Mouse (Mus musculus) forebrain, embryonic 11.5 days (tissue): ENCODE data around the gene Babam2. TPM values are rescaled to one million over a fixed set of nuclear protein-coding genes. Genes with fewer than 3 reads are reported as not detected.

Experiments
- ATAC-seq: fragments of 200-750 bp; cut with Nextera tagmentation; replicated peaks from 2 replicates; pipeline ENCODE4 v1.8.0; 2017; ENCODE audit warnings: moderate TSS enrichment; ENCODE audit not compliant: low FRiP score
- DNase-seq: peaks from one replicate; pipeline ENCODE4 v3.0.0-alpha.2; 2017; ENCODE audit warnings: low spot score
- H3K27ac ChIP-seq: fragments of 300-500 bp; sonication (generic); 2 replicates; pipeline ENCODE4 v1.5.1; 2014; ENCODE audit warnings: low read depth, low read length
- H3K27me3 ChIP-seq: fragments of 300-500 bp; sonication (generic); 2 replicates; pipeline ENCODE4 v1.6.1; 2014; ENCODE audit warnings: mild to moderate bottlenecking, low read length, mixed read lengths; ENCODE audit not compliant: control insufficient read depth, insufficient read depth
- H3K36me3 ChIP-seq: fragments of 300-500 bp; sonication (generic); 2 replicates; pipeline ENCODE4 v1.6.1; 2014; ENCODE audit warnings: mild to moderate bottlenecking, low read length, moderate library complexity, mixed read lengths; ENCODE audit not compliant: control insufficient read depth, insufficient read depth
- H3K4me1 ChIP-seq: fragments of 300-500 bp; sonication (generic); replicated peaks from 2 replicates; pipeline ENCODE4 v1.6.1; 2014; ENCODE audit warnings: low read length, mixed read lengths; ENCODE audit not compliant: control insufficient read depth, insufficient read depth
- H3K4me2 ChIP-seq: fragments of 300-500 bp; sonication (generic); 2 replicates; pipeline ENCODE4 v1.6.1; 2014; ENCODE audit warnings: low read depth, mild to moderate bottlenecking, low read length, moderate library complexity, mixed read lengths; ENCODE audit not compliant: severe bottlenecking
- H3K4me3 ChIP-seq: fragments of 300-500 bp; sonication (generic); 2 replicates; pipeline ENCODE4 v1.5.1; 2014; ENCODE audit warnings: low read depth, low read length
- H3K9ac ChIP-seq: fragments of 300-500 bp; sonication (generic); 2 replicates; pipeline ENCODE4 v1.6.1; 2014; ENCODE audit warnings: low read length
- H3K9me3 ChIP-seq: fragments of 300-500 bp; sonication (generic); 2 replicates; pipeline ENCODE4 v1.6.1; 2016; ENCODE audit warnings: low read length, mixed read lengths; ENCODE audit not compliant: control insufficient read depth
- WGBS: fragments of 180-500 bp; shearing (Covaris S2); extraction: QIAGEN DNeasy Blood & Tissue Kit; methylation state at CpG from one replicate; pipeline ENCODE4 v1.1.7; 2014; 5-methylcytosine and 5-hydroxymethylcytosine counted together
- polyA plus RNA-seq: library from polyadenylated mRNA; unstranded; fragments of >200 nt; fragmentation: Nextera tagmentation; extraction: Ambion mirVana; gene quantifications from 2 replicates; pipeline ENCODE4 v1.2.1, GENCODE M21; 2014

Gene Babam2
- polyA plus RNA-seq, 1 experiment from 2014 or later, result 39.1 TPM

- Histone ChIP-seq H3K27me3 (no peaks in the 10 kb centered on the region), H3K27ac (no peak overlapping the region), H3K9me3 (no peaks in the 10 kb centered on the region), H3K36me3 (no peaks in the 10 kb centered on the region), H3K4me1 (no peaks in the 10 kb centered on the region), H3K4me3 (no peak overlapping the region), H3K9ac (no peak overlapping the region), H3K4me2 (no peak overlapping the region)
- DNase-seq, result no peak
- ATAC-seq, result no peak
- 92% methylated on average over 3 of the region's 3 CpGs for WGBS
Measured at GRCm38 (mm10) chr5:32029834-32030433, 332.4 kb downstream of the Babam2 start.

GRCm38 (mm10) chr5:32033185-32033584 lies 335.7 kb downstream of the Babam2 start:
- WGBS, result 72% methylated on average over 4 of the region's 4 CpGs
- Histone ChIP-seq H3K4me1 (no peaks in the 10 kb centered on the region), H3K27ac (no peak overlapping the region), H3K9me3 (no peaks in the 10 kb centered on the region), H3K4me3 (no peak overlapping the region), H3K9ac (no peak overlapping the region), H3K27me3 (no peaks in the 10 kb centered on the region), H3K36me3 (no peaks in the 10 kb centered on the region), H3K4me2 (no peak overlapping the region)
- ATAC-seq (no peak), DNase-seq (no peak)

GRCm38 (mm10) chr5:32033621-32034020 lies 336.1 kb downstream of the Babam2 start:
- Histone ChIP-seq H3K4me2 (no peak overlapping the region), H3K4me1 (no peaks in the 10 kb centered on the region), H3K27me3 (no peaks in the 10 kb centered on the region), H3K36me3 (no peaks in the 10 kb centered on the region), H3K9me3 (no peaks in the 10 kb centered on the region), H3K4me3 (no peak overlapping the region), H3K27ac (no peak overlapping the region), H3K9ac (no peak overlapping the region)
- DNase-seq (no peak), ATAC-seq (no peak)

- no peak for DNase-seq
- Histone ChIP-seq H3K4me2 (no peak overlapping the region), H3K27me3 (no peaks in the 10 kb centered on the region), H3K27ac (no peak overlapping the region), H3K9me3 (no peaks in the 10 kb centered on the region), H3K4me3 (no peak overlapping the region), H3K9ac (no peak overlapping the region), H3K4me1 (no peaks in the 10 kb centered on the region), H3K36me3 (no peaks in the 10 kb centered on the region)
- 88% methylated on average over 8 of the region's 8 CpGs for WGBS
- no peak for ATAC-seq
Measured at GRCm38 (mm10) chr5:32034475-32035054, 337.1 kb downstream of the Babam2 start.

DNA sequence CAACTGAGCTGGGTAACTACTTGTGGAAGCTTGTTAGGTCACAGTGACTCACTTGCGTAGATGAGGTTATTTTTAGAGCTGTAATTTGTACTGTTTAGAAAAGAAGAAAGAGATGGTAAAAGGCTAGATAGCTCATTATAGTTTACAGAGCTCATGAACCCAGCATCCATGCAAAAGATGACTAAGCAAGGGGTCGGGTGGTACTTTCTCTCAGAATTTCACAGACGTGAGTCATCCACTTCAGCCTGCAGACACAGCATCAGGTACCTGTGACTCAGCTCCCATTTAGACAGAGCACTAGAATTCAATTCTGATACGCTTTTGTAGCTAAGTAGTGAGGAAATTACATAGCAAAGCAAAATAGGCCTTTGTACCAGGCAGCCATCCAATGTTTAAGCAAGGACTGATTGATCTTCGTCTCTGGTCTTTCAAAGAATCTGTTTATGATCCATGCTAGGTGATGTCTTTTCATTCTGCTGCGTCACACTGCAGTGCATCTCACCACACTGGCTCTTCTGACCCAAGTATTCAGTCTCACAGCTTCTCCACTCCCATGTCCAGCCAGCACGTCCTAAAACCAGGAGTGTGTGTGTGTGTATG lies 338.3 kb downstream of the Babam2 start:
- WGBS, result 84% methylated on average over 7 of the region's 7 CpGs
- no peaks in the 10 kb centered on the region for H3K27me3 ChIP-seq
- H3K9me3 ChIP-seq, result no peaks in the 10 kb centered on the region
- no peak overlapping the region for H3K9ac ChIP-seq
- no peak for ATAC-seq
- no peak overlapping the region for H3K27ac ChIP-seq
- DNase-seq, result no peak
- no peaks in the 10 kb centered on the region for H3K36me3 ChIP-seq
- no peaks in the 10 kb centered on the region for H3K4me1 ChIP-seq
- H3K4me2 ChIP-seq, result no peak overlapping the region
- no peak overlapping the region for H3K4me3 ChIP-seq

- ATAC-seq (no peak), DNase-seq (no peak)
- Histone ChIP-seq H3K4me3 (no peak overlapping the region), H3K4me1 (no peaks in the 10 kb centered on the region), H3K4me2 (no peak overlapping the region), H3K27me3 (no peaks in the 10 kb centered on the region), H3K36me3 (no peaks in the 10 kb centered on the region), H3K9me3 (no peaks in the 10 kb centered on the region), H3K27ac (no peak overlapping the region), H3K9ac (no peak overlapping the region)
- WGBS, result 90% methylated on average over 2 of the region's 2 CpGs
Measured at GRCm38 (mm10) chr5:32036896-32037295, 339.4 kb downstream of the Babam2 start.

DNA sequence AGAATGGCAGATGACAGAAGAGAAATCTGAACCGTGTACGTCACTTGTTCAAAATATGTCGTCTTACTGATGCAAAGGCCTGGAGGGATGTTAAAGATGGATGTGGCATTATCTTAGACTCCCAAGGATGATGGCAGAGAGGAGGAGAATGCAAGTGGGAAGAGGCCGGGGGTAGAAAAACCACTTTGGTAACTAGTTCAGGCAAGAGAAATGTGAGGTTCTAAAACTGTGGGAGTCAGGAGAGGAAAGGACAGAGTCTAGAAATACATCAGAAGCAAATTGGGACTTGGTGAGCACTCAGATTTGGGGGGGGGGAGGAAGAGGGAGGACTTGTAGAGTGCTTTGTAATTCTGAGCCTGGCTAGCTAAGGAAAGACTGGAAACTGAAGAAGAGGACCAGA lies 340.1 kb downstream of the Babam2 start:
- Histone ChIP-seq H3K27ac (no peak overlapping the region), H3K36me3 (no peaks in the 10 kb centered on the region), H3K27me3 (no peaks in the 10 kb centered on the region), H3K4me3 (no peak overlapping the region), H3K4me2 (no peak overlapping the region), H3K9ac (no peak overlapping the region), H3K9me3 (no peaks in the 10 kb centered on the region), H3K4me1 (no peaks in the 10 kb centered on the region)
- ATAC-seq (no peak), DNase-seq (no peak)
- WGBS, result 87% methylated on average over 4 of the region's 4 CpGs

DNA sequence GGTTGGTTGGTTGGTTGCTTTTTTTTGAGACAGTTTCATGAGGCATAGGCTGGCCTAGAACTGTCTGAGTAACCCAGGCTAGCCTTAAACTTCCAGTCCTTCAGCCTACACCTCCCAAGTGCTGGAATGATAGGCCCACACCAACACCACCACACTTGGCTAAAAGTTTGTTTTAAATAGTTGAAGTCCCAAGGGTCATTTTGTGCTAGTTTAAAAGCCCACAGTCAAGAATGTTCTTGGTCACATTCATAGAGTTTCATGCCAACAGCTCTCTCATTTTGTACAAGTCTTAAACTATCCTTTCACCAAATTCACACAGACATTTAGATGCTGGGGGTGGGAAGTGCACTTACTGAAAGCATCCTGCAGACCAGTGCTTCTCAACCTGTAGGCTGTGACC lies 341.5 kb downstream of the Babam2 start:
- no peaks in the 10 kb centered on the region for H3K4me1 ChIP-seq
- no peak overlapping the region for H3K27ac ChIP-seq
- H3K4me3 ChIP-seq, result no peak overlapping the region
- H3K4me2 ChIP-seq, result no peak overlapping the region
- no peaks in the 10 kb centered on the region for H3K9me3 ChIP-seq
- no peaks in the 10 kb centered on the region for H3K27me3 ChIP-seq
- no peaks in the 10 kb centered on the region for H3K36me3 ChIP-seq
- H3K9ac ChIP-seq, result no peak overlapping the region
- ATAC-seq (no peak), DNase-seq (no peak)

DNA sequence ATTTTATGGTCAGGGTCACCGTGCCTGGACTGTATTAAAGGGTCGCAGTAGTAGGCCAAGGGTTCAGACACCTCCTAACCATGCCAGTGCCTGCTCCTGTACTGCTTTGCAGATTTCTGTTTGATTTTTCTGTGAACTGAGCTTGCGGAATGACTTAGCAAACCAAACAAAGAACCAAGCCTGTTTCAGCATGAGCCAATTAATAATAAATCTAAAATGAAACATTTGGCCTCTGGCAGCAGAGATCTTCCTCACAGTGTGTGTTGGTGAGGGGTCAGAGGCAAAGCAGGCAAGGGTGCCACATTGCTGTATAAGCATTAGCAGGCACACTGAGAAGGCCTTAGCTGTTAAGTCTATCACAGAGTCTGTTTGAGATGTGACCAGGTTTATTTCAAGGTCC lies 342.0 kb downstream of the Babam2 start:
- no peak overlapping the region for H3K27ac ChIP-seq
- 86% methylated on average over 3 of the region's 3 CpGs for WGBS
- ATAC-seq, result no peak

More for the DNA sequence above, 342.0 kb downstream of the Babam2 start:
- Histone ChIP-seq H3K4me1 (no peaks in the 10 kb centered on the region), H3K4me3 (no peak overlapping the region), H3K36me3 (no peaks in the 10 kb centered on the region), H3K4me2 (no peak overlapping the region), H3K9me3 (no peaks in the 10 kb centered on the region), H3K27me3 (no peaks in the 10 kb centered on the region), H3K9ac (no peak overlapping the region)
- DNase-seq, result no peak
